Mouse (Mus musculus) E14TG2a.4 (cell line): Measurements from ENCODE around the gene Esam.

Experiments used
- CTCF ChIP-seq: conservative IDR thresholded peaks from 2 replicates; pipeline ENCODE4 v1.5.1; 2014; ENCODE audit warnings: low read length
- POU5F1 ChIP-seq: IDR thresholded peaks from 2 replicates; pipeline ENCODE4 v1.6.1; 2014; ENCODE audit warnings: low read length, borderline replicate concordance

GRCm38 (mm10) chr9:37500201-37500600, 27.7 kb upstream of the Esam start:
- TF ChIP-seq CTCF: no peak
- TF ChIP-seq POU5F1: no peak
